Mouse (Mus musculus): Measurements from ENCODE around the gene Krt32. TPM values are rescaled to one million over a fixed set of nuclear protein-coding genes. Genes with fewer than 3 reads are reported as not detected.

The Krt32 gene
- polyA plus RNA-seq, 1 experiment from 2014 or later, result not detected

GRCm38 (mm10) chr11:100100391-100100790, 12.4 kb upstream of the Krt32 start:
- H3K9me3 ChIP-seq, result no peaks in the 10 kb centered on the region
- no peak overlapping the region for H3K4me3 ChIP-seq (replicated peaks)
- H3K36me3 ChIP-seq, result no peaks in the 10 kb centered on the region

GRCm38 (mm10) chr11:100097819-100098218, 9.8 kb upstream of the Krt32 start:
- Histone ChIP-seq H3K36me3 (no peaks in the 10 kb centered on the region), H3K4me1 (replicated peaks) (peaks cover 16% of the 10 kb centered on the region), H3K9me3 (no peaks in the 10 kb centered on the region), H3K4me3 (replicated peaks) (no peak overlapping the region), H3K4me2 (no peak overlapping the region), H3K9ac (replicated peaks) (no peak overlapping the region), H3K27ac (no peak overlapping the region), H3K27me3 (peaks cover 5% of the 10 kb centered on the region; the same call in 1 of the 2 replicates)
- 77% methylated on average over 9 of the region's 9 CpGs for WGBS
- ATAC-seq (ENCODE audit: insufficient number of reproducible peaks, insufficient read depth, low FRiP score, low TSS enrichment, low read depth), result no peak

More at GRCm38 (mm10) chr11:100100391-100100790, 12.4 kb upstream of the Krt32 start:
- no peak for ATAC-seq (ENCODE audit: insufficient number of reproducible peaks, insufficient read depth, low FRiP score, low TSS enrichment, low read depth)
- H3K9ac ChIP-seq (replicated peaks), result no peak overlapping the region
- WGBS, result 76% methylated on average over 4 of the region's 4 CpGs
- no peak overlapping the region for H3K27ac ChIP-seq
- 0 out of 2 replicates have a peak, but pooled peaks cover 5% of the 10 kb centered on the region for H3K27me3 ChIP-seq
- peaks cover 16% of the 10 kb centered on the region for H3K4me1 ChIP-seq (replicated peaks)
- H3K4me2 ChIP-seq, result no peak overlapping the region

- H3K4me2 ChIP-seq, result 0 out of 2 replicates have a peak within 1 kb of the TSS, but pooled peaks have one; percentile 6
- 23% methylated on average over 9 of the region's 9 CpGs for WGBS
Observed at GRCm38 (mm10) chr11:100096141-100096540, 8.1 kb upstream of the Krt32 start, which contains the start of gene Krt35. Gene Krt35 (minus strand): TSS chr11:100096241.

GRCm38 (mm10) chr11:100088378-100089025, 476 bp upstream of the Krt32 start:
- H3K9ac ChIP-seq (replicated peaks), result no peak overlapping the region
- peaks cover 5% of the 10 kb centered on the region; the same call in 1 of the 2 replicates for H3K4me1 ChIP-seq (replicated peaks)
- no peaks in the 10 kb centered on the region for H3K36me3 ChIP-seq
- H3K9me3 ChIP-seq, result 0 out of 2 replicates have a peak, but pooled peaks cover 3% of the 10 kb centered on the region
- no peak overlapping the region for H3K27ac ChIP-seq
- no peak overlapping the region for H3K4me3 ChIP-seq (replicated peaks)
- WGBS, result 63% methylated on average over 7 of the region's 7 CpGs
- H3K4me2 ChIP-seq, result no peak overlapping the region
- no peaks in the 10 kb centered on the region for H3K27me3 ChIP-seq
- ATAC-seq (ENCODE audit: insufficient number of reproducible peaks, insufficient read depth, low FRiP score, low TSS enrichment, low read depth), result no peak

More at GRCm38 (mm10) chr11:100096141-100096540, 8.1 kb upstream of the Krt32 start, which contains the start of gene Krt35:
- H3K36me3 ChIP-seq, result no peaks in the 10 kb centered on the region
- no peak within 1 kb of the TSS for H3K9ac ChIP-seq (replicated peaks)
- peaks cover 16% of the 10 kb centered on the region for H3K4me1 ChIP-seq (replicated peaks)
- ATAC-seq (ENCODE audit: insufficient number of reproducible peaks, insufficient read depth, low FRiP score, low TSS enrichment, low read depth), result no peak
- peaks cover 5% of the 10 kb centered on the region; the same call in 1 of the 2 replicates for H3K27me3 ChIP-seq
- H3K9me3 ChIP-seq, result no peaks in the 10 kb centered on the region
- H3K4me3 ChIP-seq (replicated peaks), result no peak within 1 kb of the TSS
- no peak within 1 kb of the TSS for H3K27ac ChIP-seq

GRCm38 (mm10) chr11:100073873-100074272, 14.2 kb downstream of the Krt32 start:
- Histone ChIP-seq H3K27ac (no peak overlapping the region), H3K4me1 (replicated peaks) (no peaks in the 10 kb centered on the region), H3K9ac (replicated peaks) (no peak overlapping the region), H3K4me2 (no peak overlapping the region), H3K36me3 (no peaks in the 10 kb centered on the region), H3K27me3 (no peaks in the 10 kb centered on the region), H3K4me3 (replicated peaks) (no peak overlapping the region), H3K9me3 (no peaks in the 10 kb centered on the region)
- no peak for ATAC-seq (ENCODE audit: insufficient number of reproducible peaks, insufficient read depth, low FRiP score, low TSS enrichment, low read depth)
- 69% methylated on average over 1 of the region's 1 CpGs for WGBS

GRCm38 (mm10) chr11:100067293-100068036, 20.6 kb downstream of the Krt32 start:
- H3K27me3 ChIP-seq, result no peaks in the 10 kb centered on the region
- no peak overlapping the region for H3K4me3 ChIP-seq (replicated peaks)
- no peaks in the 10 kb centered on the region for H3K36me3 ChIP-seq
- no peak overlapping the region for H3K4me2 ChIP-seq
- H3K27ac ChIP-seq, result no peak overlapping the region
- ATAC-seq (ENCODE audit: insufficient number of reproducible peaks, insufficient read depth, low FRiP score, low TSS enrichment, low read depth), result no peak
- no peaks in the 10 kb centered on the region for H3K4me1 ChIP-seq (replicated peaks)
- H3K9ac ChIP-seq (replicated peaks), result no peak overlapping the region
- 84% methylated on average over 17 of the region's 17 CpGs for WGBS
- H3K9me3 ChIP-seq, result no peaks in the 10 kb centered on the region

GRCm38 (mm10) chr11:100066236-100067010, 21.6 kb downstream of the Krt32 start:
- no peaks in the 10 kb centered on the region for H3K4me1 ChIP-seq (replicated peaks)
- H3K27ac ChIP-seq, result no peak overlapping the region
- WGBS, result 82% methylated on average over 12 of the region's 12 CpGs

GRCm38 (mm10) chr11:100058875-100059274, 29.2 kb downstream of the Krt32 start:
- Histone ChIP-seq H3K27ac (no peak overlapping the region), H3K9ac (replicated peaks) (no peak overlapping the region), H3K4me3 (replicated peaks) (no peak overlapping the region), H3K4me2 (no peak overlapping the region), H3K27me3 (no peaks in the 10 kb centered on the region), H3K4me1 (replicated peaks) (no peaks in the 10 kb centered on the region), H3K9me3 (no peaks in the 10 kb centered on the region), H3K36me3 (no peaks in the 10 kb centered on the region)
- 75% methylated on average over 8 of the region's 8 CpGs for WGBS
- ATAC-seq (ENCODE audit: insufficient number of reproducible peaks, insufficient read depth, low FRiP score, low TSS enrichment, low read depth), result no peak

More at GRCm38 (mm10) chr11:100066236-100067010, 21.6 kb downstream of the Krt32 start:
- Histone ChIP-seq H3K9ac (replicated peaks) (no peak overlapping the region), H3K36me3 (no peaks in the 10 kb centered on the region), H3K9me3 (no peaks in the 10 kb centered on the region), H3K4me2 (no peak overlapping the region), H3K27me3 (no peaks in the 10 kb centered on the region), H3K4me3 (replicated peaks) (no peak overlapping the region)
- ATAC-seq (ENCODE audit: insufficient number of reproducible peaks, insufficient read depth, low FRiP score, low TSS enrichment, low read depth), result no peak

- H3K9me3 ChIP-seq, result no peaks in the 10 kb centered on the region
- no peaks in the 10 kb centered on the region for H3K4me1 ChIP-seq (replicated peaks)
- no peak for ATAC-seq (ENCODE audit: insufficient number of reproducible peaks, insufficient read depth, low FRiP score, low TSS enrichment, low read depth)
- H3K27me3 ChIP-seq, result no peaks in the 10 kb centered on the region
- H3K9ac ChIP-seq (replicated peaks), result no peak overlapping the region
- H3K4me3 ChIP-seq (replicated peaks), result no peak overlapping the region
- WGBS, result 74% methylated on average over 9 of the region's 9 CpGs
- no peak overlapping the region for H3K4me2 ChIP-seq
- H3K36me3 ChIP-seq, result no peaks in the 10 kb centered on the region
- no peak overlapping the region for H3K27ac ChIP-seq
Observed at GRCm38 (mm10) chr11:100055686-100056655, 32.1 kb downstream of the Krt32 start.

- Histone ChIP-seq H3K36me3 (no peaks in the 10 kb centered on the region), H3K9ac (replicated peaks) (no peak within 1 kb of the TSS), H3K4me2 (no peak within 1 kb of the TSS), H3K27ac (no peak within 1 kb of the TSS), H3K4me3 (replicated peaks) (no peak within 1 kb of the TSS), H3K4me1 (replicated peaks) (no peaks in the 10 kb centered on the region), H3K9me3 (no peaks in the 10 kb centered on the region), H3K27me3 (no peaks in the 10 kb centered on the region)
- ATAC-seq (ENCODE audit: insufficient number of reproducible peaks, insufficient read depth, low FRiP score, low TSS enrichment, low read depth), result no peak
- 83% methylated on average over 3 of the region's 3 CpGs for WGBS
Observed at GRCm38 (mm10) chr11:100050451-100050850, 37.6 kb downstream of the Krt32 start, which contains the start of gene Krt31. Gene Krt31 (minus strand): TSS chr11:100050551.
